Mouse (Mus musculus): Measurements from ENCODE around the gene Ksr1. TPM values are rescaled to one million over a fixed set of nuclear protein-coding genes. Genes with fewer than 3 reads are reported as not detected.
"Not testable (repeated sequence)": the region's sequence is repeated elsewhere in the genome, so short reads cannot be mapped to it uniquely, and the experiment has no call there.

Ksr1 gene
- polyA plus RNA-seq, 1 experiment from 2014 or later = 3.5 TPM

- no peak for ATAC-seq (ENCODE audit: low FRiP score)
- 92% methylated on average over 14 of the region's 14 CpGs for WGBS
- no peak overlapping the region for H3K4me3 ChIP-seq
Observed at GRCm38 (mm10) chr11:79005578-79006394, 140.4 kb downstream of the Ksr1 start.

GRCm38 (mm10) chr11:79003769-79004638 lies 142.2 kb downstream of the Ksr1 start:
- H3K9me3 ChIP-seq = no peaks in the 10 kb centered on the region
- H3K4me2 ChIP-seq = no peak overlapping the region
- no peak overlapping the region for H3K27ac ChIP-seq
- H3K4me1 ChIP-seq (replicated peaks) = peaks cover 5% of the 10 kb centered on the region
- H3K36me3 ChIP-seq = no peaks in the 10 kb centered on the region
- ATAC-seq (ENCODE audit: low FRiP score) = no peak
- H3K27me3 ChIP-seq = no peaks in the 10 kb centered on the region
- no peak overlapping the region for H3K9ac ChIP-seq
- H3K4me3 ChIP-seq = no peak overlapping the region
- WGBS = 89% methylated on average over 10 of the region's 10 CpGs

More at GRCm38 (mm10) chr11:79005578-79006394, 140.4 kb downstream of the Ksr1 start:
- H3K9me3 ChIP-seq = no peaks in the 10 kb centered on the region
- H3K9ac ChIP-seq = no peak overlapping the region
- no peaks in the 10 kb centered on the region for H3K36me3 ChIP-seq
- H3K4me1 ChIP-seq (replicated peaks) = peaks cover 5% of the 10 kb centered on the region
- H3K27me3 ChIP-seq = no peaks in the 10 kb centered on the region
- no peak overlapping the region for H3K4me2 ChIP-seq
- no peak overlapping the region for H3K27ac ChIP-seq

GRCm38 (mm10) chr11:79003053-79003768 lies 143.0 kb downstream of the Ksr1 start:
- ATAC-seq (ENCODE audit: low FRiP score) = no peak
- H3K4me2 ChIP-seq = no peak overlapping the region

GRCm38 (mm10) chr11:79002551-79002951 lies 143.7 kb downstream of the Ksr1 start:
- WGBS = 78% methylated on average over 5 of the region's 5 CpGs
- Histone ChIP-seq H3K27me3 (no peaks in the 10 kb centered on the region), H3K36me3 (no peaks in the 10 kb centered on the region), H3K4me1 (replicated peaks) (peaks cover 5% of the 10 kb centered on the region), H3K4me2 (no peak overlapping the region), H3K27ac (no peak overlapping the region), H3K9me3 (peaks cover 3% of the 10 kb centered on the region; the same call in 1 of the 2 replicates), H3K9ac (no peak overlapping the region), H3K4me3 (no peak overlapping the region)
- ATAC-seq (ENCODE audit: low FRiP score) = no peak

More at GRCm38 (mm10) chr11:79003053-79003768, 143.0 kb downstream of the Ksr1 start:
- no peak overlapping the region for H3K4me3 ChIP-seq
- H3K27me3 ChIP-seq = no peaks in the 10 kb centered on the region
- peaks cover 5% of the 10 kb centered on the region for H3K4me1 ChIP-seq (replicated peaks)
- WGBS = 79% methylated on average over 11 of the region's 11 CpGs
- H3K9me3 ChIP-seq = no peaks in the 10 kb centered on the region
- no peaks in the 10 kb centered on the region for H3K36me3 ChIP-seq
- H3K27ac ChIP-seq = no peak overlapping the region
- no peak overlapping the region for H3K9ac ChIP-seq

- H3K4me3 ChIP-seq = no peak overlapping the region
- WGBS = 91% methylated on average over 4 of the region's 4 CpGs
- H3K9ac ChIP-seq = no peak overlapping the region
- H3K27me3 ChIP-seq = no peaks in the 10 kb centered on the region
- ATAC-seq (ENCODE audit: low FRiP score) = no peak
- no peak overlapping the region for H3K27ac ChIP-seq
- H3K9me3 ChIP-seq = peaks cover 9% of the 10 kb centered on the region; the same call in 1 of the 2 replicates
- H3K4me1 ChIP-seq (replicated peaks) = peaks cover 5% of the 10 kb centered on the region
- no peaks in the 10 kb centered on the region for H3K36me3 ChIP-seq
- H3K4me2 ChIP-seq = no peak overlapping the region
Observed at GRCm38 (mm10) chr11:79001871-79002270, 144.3 kb downstream of the Ksr1 start.

GRCm38 (mm10) chr11:78999118-78999517 lies 147.1 kb downstream of the Ksr1 start:
- Histone ChIP-seq H3K4me3 (no peak overlapping the region), H3K9ac (no peak overlapping the region), H3K4me1 (replicated peaks) (peaks cover 5% of the 10 kb centered on the region), H3K27ac (no peak overlapping the region), H3K4me2 (no peak overlapping the region), H3K27me3 (no peaks in the 10 kb centered on the region), H3K9me3 (peaks cover 14% of the 10 kb centered on the region), H3K36me3 (no peaks in the 10 kb centered on the region)
- WGBS = 26% methylated on average over 6 of the region's 6 CpGs
- no peak for ATAC-seq (ENCODE audit: low FRiP score)

- H3K27me3 ChIP-seq; H3K36me3 ChIP-seq; ATAC-seq (ENCODE audit: low FRiP score); H3K4me3 ChIP-seq; H3K9ac ChIP-seq; H3K4me1 ChIP-seq (replicated peaks); H3K27ac ChIP-seq; H3K4me2 ChIP-seq: not testable (repeated sequence)
- whole genome bisulfite sequencing = 69% methylated on average over 5 of the region's 5 CpGs
- H3K9me3 ChIP-seq = peaks cover 18% of the 10 kb centered on the region
Observed at GRCm38 (mm10) chr11:78990875-78991543, 155.2 kb downstream of the Ksr1 start.

GRCm38 (mm10) chr11:78990096-78990495 lies 156.1 kb downstream of the Ksr1 start:
- no peak for ATAC-seq (ENCODE audit: low FRiP score)
- Histone ChIP-seq H3K9ac (no peak overlapping the region), H3K27ac (no peak overlapping the region), H3K36me3 (no peaks in the 10 kb centered on the region), H3K4me3 (no peak overlapping the region), H3K9me3 (peaks cover 13% of the 10 kb centered on the region; the same call in 1 of the 2 replicates), H3K27me3 (no peaks in the 10 kb centered on the region), H3K4me1 (replicated peaks) (no peaks in the 10 kb centered on the region), H3K4me2 (no peak overlapping the region)
- 93% methylated on average over 9 of the region's 9 CpGs for WGBS

- not testable (repeated sequence) for H3K4me1 ChIP-seq (replicated peaks); H3K4me3 ChIP-seq; H3K9ac ChIP-seq; H3K27ac ChIP-seq; H3K36me3 ChIP-seq; H3K27me3 ChIP-seq; H3K4me2 ChIP-seq; ATAC-seq (ENCODE audit: low FRiP score)
- 95% methylated on average over 11 of the region's 11 CpGs for WGBS
- H3K9me3 ChIP-seq = peaks cover 13% of the 10 kb centered on the region; the same call in 1 of the 2 replicates
Observed at GRCm38 (mm10) chr11:78989206-78989605, 157.0 kb downstream of the Ksr1 start.

GRCm38 (mm10) chr11:78986311-78987002 lies 159.8 kb downstream of the Ksr1 start:
- Histone ChIP-seq H3K27me3 (no peaks in the 10 kb centered on the region), H3K36me3 (no peaks in the 10 kb centered on the region), H3K9me3 (0 out of 2 replicates have a peak, but pooled peaks cover 9% of the 10 kb centered on the region), H3K9ac (no peak overlapping the region), H3K4me3 (no peak overlapping the region), H3K4me1 (replicated peaks) (no peaks in the 10 kb centered on the region), H3K4me2 (no peak overlapping the region), H3K27ac (no peak overlapping the region)
- 92% methylated on average over 10 of the region's 10 CpGs for WGBS
- ATAC-seq (ENCODE audit: low FRiP score) = no peak

- ATAC-seq (ENCODE audit: low FRiP score) = no peak
- no peak overlapping the region for H3K27ac ChIP-seq
- H3K9me3 ChIP-seq = 0 out of 2 replicates have a peak, but pooled peaks cover 7% of the 10 kb centered on the region
Observed at GRCm38 (mm10) chr11:78985505-78985904, 160.7 kb downstream of the Ksr1 start.

More at GRCm38 (mm10) chr11:78985505-78985904, 160.7 kb downstream of the Ksr1 start:
- no peak overlapping the region for H3K4me3 ChIP-seq
- H3K27me3 ChIP-seq = no peaks in the 10 kb centered on the region
- no peaks in the 10 kb centered on the region for H3K4me1 ChIP-seq (replicated peaks)
- no peak overlapping the region for H3K9ac ChIP-seq
- H3K36me3 ChIP-seq = no peaks in the 10 kb centered on the region
- H3K4me2 ChIP-seq = no peak overlapping the region
